Mouse (Mus musculus): Measurements from ENCODE around the gene Mpeg1. TPM values are rescaled to one million over a fixed set of nuclear protein-coding genes. Genes with fewer than 3 reads are reported as not detected.

The Mpeg1 gene
- total and polyA plus RNA-seq, 2 experiments from 2014 or later: 0.88 to 2.7 TPM

GRCm38 (mm10) chr19:12501370-12502347, 41.1 kb downstream of the Mpeg1 start, which contains the start of gene Dtx4:
TSS of gene Dtx4 (minus strand) at chr19:12501454.
- H3K9ac ChIP-seq (replicated peaks; ENCODE audit: low read length, poor library complexity, severe bottlenecking): peak within 1 kb of the TSS; percentile 94
- peak within 1 kb of the TSS; percentile 87 for H3K4me2 ChIP-seq (ENCODE audit: low read depth, low read length, poor library complexity, severe bottlenecking)
- no peaks in the 10 kb centered on the region for H3K9me3 ChIP-seq (ENCODE audit: low read length)
- DNase-seq (ENCODE audit: low spot score) (peak; percentile 97), ATAC-seq (ENCODE audit: low FRiP score) (peak; percentile 95)
- no peaks in the 10 kb centered on the region for H3K27me3 ChIP-seq (ENCODE audit: insufficient read depth, low read length)
- WGBS: under 1% methylated on average over 77 of the region's 80 CpGs
- H3K4me3 ChIP-seq (ENCODE audit: low read depth, low read length): peak within 1 kb of the TSS; percentile 99
- H3K36me3 ChIP-seq (ENCODE audit: insufficient read depth, low read length): no peaks in the 10 kb centered on the region
- peak; percentile 98 for TF ChIP-seq CTCF (IDR thresholded peaks at IDR 0.05)
- peak within 1 kb of the TSS; percentile 95 for H3K27ac ChIP-seq (ENCODE audit: low read depth, low read length)
- H3K4me1 ChIP-seq (ENCODE audit: insufficient read depth, low read length): peaks cover 11% of the 10 kb centered on the region; the same call in 1 of the 2 replicates

GRCm38 (mm10) chr19:12502756-12503155, 42.2 kb downstream of the Mpeg1 start:
- Histone ChIP-seq H3K27me3 (ENCODE audit: insufficient read depth, low read length) (no peaks in the 10 kb centered on the region), H3K4me3 (ENCODE audit: low read depth, low read length) (no peak overlapping the region), H3K4me2 (ENCODE audit: low read depth, low read length, poor library complexity, severe bottlenecking) (no peak overlapping the region), H3K9ac (replicated peaks; ENCODE audit: low read length, poor library complexity, severe bottlenecking) (no peak overlapping the region), H3K27ac (ENCODE audit: low read depth, low read length) (no peak overlapping the region), H3K9me3 (ENCODE audit: low read length) (no peaks in the 10 kb centered on the region), H3K36me3 (ENCODE audit: insufficient read depth, low read length) (no peaks in the 10 kb centered on the region), H3K4me1 (ENCODE audit: insufficient read depth, low read length) (peaks cover 11% of the 10 kb centered on the region; the same call in 1 of the 2 replicates)
- DNase-seq (ENCODE audit: low spot score) (no peak), ATAC-seq (ENCODE audit: low FRiP score) (no peak)
- 93% methylated on average over 7 of the region's 7 CpGs for WGBS
- no peak for TF ChIP-seq CTCF (IDR thresholded peaks at IDR 0.05)

- H3K36me3 ChIP-seq (ENCODE audit: insufficient read depth, low read length): no peaks in the 10 kb centered on the region
- H3K9me3 ChIP-seq (ENCODE audit: low read length): no peaks in the 10 kb centered on the region
- no peaks in the 10 kb centered on the region for H3K4me1 ChIP-seq (ENCODE audit: insufficient read depth, low read length)
- no peak overlapping the region for H3K27ac ChIP-seq (ENCODE audit: low read depth, low read length)
- H3K4me3 ChIP-seq (ENCODE audit: low read depth, low read length): no peak overlapping the region
- no peak for TF ChIP-seq CTCF (IDR thresholded peaks at IDR 0.05)
- H3K4me2 ChIP-seq (ENCODE audit: low read depth, low read length, poor library complexity, severe bottlenecking): no peak overlapping the region
- DNase-seq (ENCODE audit: low spot score): no peak
- no peak for ATAC-seq (ENCODE audit: low FRiP score)
- H3K9ac ChIP-seq (replicated peaks; ENCODE audit: low read length, poor library complexity, severe bottlenecking): no peak overlapping the region
- no peaks in the 10 kb centered on the region for H3K27me3 ChIP-seq (ENCODE audit: insufficient read depth, low read length)
Observed at GRCm38 (mm10) chr19:12514621-12515020, 54.0 kb downstream of the Mpeg1 start.

Other genes starting within 250 kb of the Mpeg1 start
- gene Olfr1432, start 228.2 kb upstream of the Mpeg1 start, total RNA-seq (2014; rRNA removed): not detected in 2 replicates
- not detected in 2 replicates for gene Olfr1432, start 228.2 kb upstream of the Mpeg1 start, polyA plus RNA-seq (2015; fragmentation: Nextera tagmentation; extraction: Ambion mirVana)
- gene Olfr262, start 219.1 kb upstream of the Mpeg1 start, total RNA-seq (2014; rRNA removed): not detected in 2 replicates
- not detected in 2 replicates for gene Olfr262, start 219.1 kb upstream of the Mpeg1 start, polyA plus RNA-seq (2015; fragmentation: Nextera tagmentation; extraction: Ambion mirVana)
- not detected in 2 replicates for gene Olfr235, start 199.7 kb upstream of the Mpeg1 start, total RNA-seq (2014; rRNA removed)
- not detected in 2 replicates for gene Olfr235, start 199.7 kb upstream of the Mpeg1 start, polyA plus RNA-seq (2015; fragmentation: Nextera tagmentation; extraction: Ambion mirVana)
- gene Olfr1434, start 180.9 kb upstream of the Mpeg1 start, total RNA-seq (2014; rRNA removed): not detected in 2 replicates
- not detected in 2 replicates for gene Olfr1434, start 180.9 kb upstream of the Mpeg1 start, polyA plus RNA-seq (2015; fragmentation: Nextera tagmentation; extraction: Ambion mirVana)
- gene Olfr1436, start 161.6 kb upstream of the Mpeg1 start, total RNA-seq (2014; rRNA removed): not detected in 2 replicates
- gene Olfr1436, start 161.6 kb upstream of the Mpeg1 start, polyA plus RNA-seq (2015; fragmentation: Nextera tagmentation; extraction: Ambion mirVana): not detected in 2 replicates
- not detected in 2 replicates for gene Olfr1437, start 135.7 kb upstream of the Mpeg1 start, total RNA-seq (2014; rRNA removed)
- gene Olfr1437, start 135.7 kb upstream of the Mpeg1 start, polyA plus RNA-seq (2015; fragmentation: Nextera tagmentation; extraction: Ambion mirVana): not detected in 2 replicates
- not detected in 2 replicates for gene Olfr1438-ps1, start 124.9 kb upstream of the Mpeg1 start, total RNA-seq (2014; rRNA removed)
- gene Olfr1438-ps1, start 124.9 kb upstream of the Mpeg1 start, polyA plus RNA-seq (2015; fragmentation: Nextera tagmentation; extraction: Ambion mirVana): not detected in 2 replicates
- gene Olfr1440, start 73.5 kb upstream of the Mpeg1 start, total RNA-seq (2014; rRNA removed): not detected in 2 replicates
- gene Olfr1440, start 73.5 kb upstream of the Mpeg1 start, polyA plus RNA-seq (2015; fragmentation: Nextera tagmentation; extraction: Ambion mirVana): not detected in 2 replicates
- not detected in 2 replicates for gene Olfr1441, start 43.3 kb upstream of the Mpeg1 start, total RNA-seq (2014; rRNA removed)
- not detected in 2 replicates for gene Olfr1441, start 43.3 kb upstream of the Mpeg1 start, polyA plus RNA-seq (2015; fragmentation: Nextera tagmentation; extraction: Ambion mirVana)
- gene Pfpl, start 32.9 kb upstream of the Mpeg1 start, total RNA-seq (2014; rRNA removed): not detected in 2 replicates
- not detected in 2 replicates for gene Pfpl, start 32.9 kb upstream of the Mpeg1 start, polyA plus RNA-seq (2015; fragmentation: Nextera tagmentation; extraction: Ambion mirVana)
- 57.5 and 63.1 TPM in 2 replicates for gene Dtx4, start 40.7 kb downstream of the Mpeg1 start, total RNA-seq (2014; rRNA removed)
- 24.3 and 26.3 TPM in 2 replicates for gene Dtx4, start 40.7 kb downstream of the Mpeg1 start, polyA plus RNA-seq (2015; fragmentation: Nextera tagmentation; extraction: Ambion mirVana)
- 2.3 and 4.2 TPM in 2 replicates for gene Fam111a, start 85.0 kb downstream of the Mpeg1 start, total RNA-seq (2014; rRNA removed)
- 2.4 and 2.7 TPM in 2 replicates for gene Fam111a, start 85.0 kb downstream of the Mpeg1 start, polyA plus RNA-seq (2015; fragmentation: Nextera tagmentation; extraction: Ambion mirVana)
- gene Gm4952, start 139.2 kb downstream of the Mpeg1 start, total RNA-seq (2014; rRNA removed): 0.16 and 2.5 TPM in 2 replicates
- gene Gm4952, start 139.2 kb downstream of the Mpeg1 start, polyA plus RNA-seq (2015; fragmentation: Nextera tagmentation; extraction: Ambion mirVana): 0.28 and 0.52 TPM in 2 replicates
- not detected in 2 replicates for gene Glyat, start 172.5 kb downstream of the Mpeg1 start, total RNA-seq (2014; rRNA removed)
- gene Glyat, start 172.5 kb downstream of the Mpeg1 start, polyA plus RNA-seq (2015; fragmentation: Nextera tagmentation; extraction: Ambion mirVana): not detected in 2 replicates
- gene Olfr1442, start 209.7 kb downstream of the Mpeg1 start, total RNA-seq (2014; rRNA removed): not detected in 2 replicates
- gene Olfr1442, start 209.7 kb downstream of the Mpeg1 start, polyA plus RNA-seq (2015; fragmentation: Nextera tagmentation; extraction: Ambion mirVana): not detected in 2 replicates
- gene Olfr1443, start 217.3 kb downstream of the Mpeg1 start, total RNA-seq (2014; rRNA removed): not detected in 2 replicates
- not detected in 2 replicates for gene Olfr1443, start 217.3 kb downstream of the Mpeg1 start, polyA plus RNA-seq (2015; fragmentation: Nextera tagmentation; extraction: Ambion mirVana)
- not detected in 2 replicates for gene Keg1, start 235.0 kb downstream of the Mpeg1 start, total RNA-seq (2014; rRNA removed)
- not detected in 2 replicates for gene Keg1, start 235.0 kb downstream of the Mpeg1 start, polyA plus RNA-seq (2015; fragmentation: Nextera tagmentation; extraction: Ambion mirVana)